Mouse (Mus musculus): ENCODE measurements around the gene Col5a1. TPM values are rescaled to one million over a fixed set of nuclear protein-coding genes. Genes with fewer than 3 reads are reported as not detected.

Col5a1 gene
- 39.5 and 40.7 TPM in 2 replicates for polyA plus RNA-seq (2015; fragmentation: Nextera tagmentation; extraction: Ambion mirVana)

DNA sequence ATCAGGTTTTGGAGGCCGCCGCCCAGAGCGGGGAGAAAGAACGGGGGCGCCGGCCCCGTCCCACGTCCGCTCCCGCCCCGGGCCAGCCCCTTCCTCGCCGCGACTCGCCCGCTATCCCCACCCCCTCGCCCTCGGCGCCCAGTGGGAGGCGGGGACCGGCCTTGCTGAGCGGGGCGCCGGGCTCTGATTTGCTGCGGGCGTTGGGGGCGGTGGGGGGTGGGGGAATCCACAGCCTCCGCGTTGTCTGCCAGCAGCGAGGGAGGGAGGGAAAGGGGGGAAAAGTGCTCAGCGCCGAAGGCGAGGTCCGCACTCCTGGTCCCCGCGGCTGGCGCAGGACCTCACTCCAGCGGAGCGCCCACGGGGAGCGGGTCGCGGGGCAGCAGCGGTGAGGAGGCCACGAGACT is at the start of gene Col5a1:
Col5a1 (plus strand) TSS at position 278 of the 404 bp plus-strand sequence.
- peak within 1 kb of the TSS; percentile 90 for H3K4me2 ChIP-seq (replicated peaks; ENCODE audit: low read depth)
- no peaks in the 10 kb centered on the region for H3K9me3 ChIP-seq (ENCODE audit: control insufficient read depth)
- peak within 1 kb of the TSS; percentile 61 for H3K4me3 ChIP-seq (ENCODE audit: low read depth, low read length)
- H3K9ac ChIP-seq (ENCODE audit: low read depth, low read length) = peak within 1 kb of the TSS; percentile 71
- peaks cover 24% of the 10 kb centered on the region for H3K27me3 ChIP-seq (replicated peaks; ENCODE audit: control insufficient read depth, insufficient read depth, low read length)
- peaks cover 3% of the 10 kb centered on the region; the same call in 1 of the 2 replicates for H3K36me3 ChIP-seq (ENCODE audit: control insufficient read depth, insufficient read depth)
- peak within 1 kb of the TSS; percentile 77 for H3K27ac ChIP-seq (ENCODE audit: low read depth, low read length)
- no peak for TF ChIP-seq CTCF (IDR thresholded peaks at IDR 0.05; ENCODE audit: low read depth)
- H3K4me1 ChIP-seq (replicated peaks; ENCODE audit: control insufficient read depth, insufficient read depth, low read length) = no peaks in the 10 kb centered on the region
- WGBS = 0% methylated on average over 42 of the region's 45 CpGs
- ATAC-seq = peak; percentile 71

GRCm38 (mm10) chr2:27838112-27838511 is 48.1 kb upstream of the Col5a1 start:
- WGBS = 90% methylated on average over 9 of the region's 9 CpGs
- TF ChIP-seq CTCF (IDR thresholded peaks at IDR 0.05; ENCODE audit: low read depth) = no peak
- no peaks in the 10 kb centered on the region for H3K27me3 ChIP-seq (replicated peaks; ENCODE audit: control insufficient read depth, insufficient read depth, low read length)
- no peak for ATAC-seq
- no peak overlapping the region for H3K4me3 ChIP-seq (ENCODE audit: low read depth, low read length)
- no peak overlapping the region for H3K9ac ChIP-seq (ENCODE audit: low read depth, low read length)
- H3K4me2 ChIP-seq (replicated peaks; ENCODE audit: low read depth) = no peak overlapping the region
- H3K9me3 ChIP-seq (ENCODE audit: control insufficient read depth) = no peaks in the 10 kb centered on the region
- H3K27ac ChIP-seq (ENCODE audit: low read depth, low read length) = no peak overlapping the region
- H3K4me1 ChIP-seq (replicated peaks; ENCODE audit: control insufficient read depth, insufficient read depth, low read length) = no peaks in the 10 kb centered on the region
- H3K36me3 ChIP-seq (ENCODE audit: control insufficient read depth, insufficient read depth) = no peaks in the 10 kb centered on the region

DNA sequence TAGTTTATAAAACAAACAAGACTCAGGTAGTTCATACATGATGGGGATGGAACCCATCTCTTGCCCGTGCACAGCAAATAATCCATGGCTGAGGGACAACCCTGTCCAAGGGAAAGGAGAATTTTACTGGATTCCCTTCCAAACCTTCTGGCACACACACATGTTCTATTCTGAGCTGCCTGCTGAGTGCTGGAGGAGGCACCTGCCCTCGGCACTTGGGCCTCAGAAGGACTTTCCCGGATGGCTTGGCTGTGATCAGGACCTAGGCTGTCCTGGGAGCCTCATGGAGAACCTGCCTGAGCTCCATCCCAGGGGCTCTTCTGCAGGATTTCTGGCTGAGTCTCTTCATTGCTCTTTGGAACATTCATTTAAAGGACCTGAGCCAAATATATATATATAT is 45.3 kb upstream of the Col5a1 start:
- no peak for ATAC-seq
- no peaks in the 10 kb centered on the region for H3K9me3 ChIP-seq (ENCODE audit: control insufficient read depth)
- WGBS = 62% methylated on average over 3 of the region's 3 CpGs
- H3K9ac ChIP-seq (ENCODE audit: low read depth, low read length) = no peak overlapping the region
- no peak overlapping the region for H3K27ac ChIP-seq (ENCODE audit: low read depth, low read length)
- H3K4me3 ChIP-seq (ENCODE audit: low read depth, low read length) = no peak overlapping the region
- no peaks in the 10 kb centered on the region for H3K4me1 ChIP-seq (replicated peaks; ENCODE audit: control insufficient read depth, insufficient read depth, low read length)
- H3K36me3 ChIP-seq (ENCODE audit: control insufficient read depth, insufficient read depth) = no peaks in the 10 kb centered on the region
- no peak for TF ChIP-seq CTCF (IDR thresholded peaks at IDR 0.05; ENCODE audit: low read depth)
- no peaks in the 10 kb centered on the region for H3K27me3 ChIP-seq (replicated peaks; ENCODE audit: control insufficient read depth, insufficient read depth, low read length)
- H3K4me2 ChIP-seq (replicated peaks; ENCODE audit: low read depth) = no peak overlapping the region

GRCm38 (mm10) chr2:27842893-27843292 is 43.3 kb upstream of the Col5a1 start:
- H3K4me1 ChIP-seq (replicated peaks; ENCODE audit: control insufficient read depth, insufficient read depth, low read length) = peaks cover 3% of the 10 kb centered on the region; the same call in 1 of the 2 replicates
- H3K4me2 ChIP-seq (replicated peaks; ENCODE audit: low read depth) = no peak overlapping the region
- no peaks in the 10 kb centered on the region for H3K9me3 ChIP-seq (ENCODE audit: control insufficient read depth)
- H3K36me3 ChIP-seq (ENCODE audit: control insufficient read depth, insufficient read depth) = no peaks in the 10 kb centered on the region
- H3K27me3 ChIP-seq (replicated peaks; ENCODE audit: control insufficient read depth, insufficient read depth, low read length) = no peaks in the 10 kb centered on the region
- no peak for ATAC-seq
- TF ChIP-seq CTCF (IDR thresholded peaks at IDR 0.05; ENCODE audit: low read depth) = no peak
- H3K4me3 ChIP-seq (ENCODE audit: low read depth, low read length) = no peak overlapping the region
- WGBS = 67% methylated on average over 13 of the region's 13 CpGs
- no peak overlapping the region for H3K9ac ChIP-seq (ENCODE audit: low read depth, low read length)
- H3K27ac ChIP-seq (ENCODE audit: low read depth, low read length) = no peak overlapping the region

DNA sequence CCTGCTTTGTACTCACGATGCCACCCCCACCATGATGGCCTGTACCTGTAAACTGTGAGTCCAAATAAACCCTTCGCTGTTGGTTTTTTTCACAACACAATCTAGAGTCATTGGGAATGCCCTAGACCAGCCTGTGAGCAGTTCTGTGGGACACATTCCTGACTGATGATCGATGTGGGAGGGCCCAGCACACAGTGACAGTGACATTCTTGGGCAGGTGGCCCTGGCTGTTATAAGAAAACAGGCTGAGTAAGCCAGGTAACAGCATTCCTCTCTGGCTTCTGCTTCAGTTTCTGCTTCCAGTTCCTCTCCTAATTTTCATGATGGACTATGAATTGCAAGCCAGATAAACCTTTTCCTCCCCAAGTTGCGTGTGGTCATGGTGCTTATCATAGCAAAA is 41.3 kb upstream of the Col5a1 start:
- H3K27me3 ChIP-seq (replicated peaks; ENCODE audit: control insufficient read depth, insufficient read depth, low read length) = no peaks in the 10 kb centered on the region
- H3K4me1 ChIP-seq (replicated peaks; ENCODE audit: control insufficient read depth, insufficient read depth, low read length) = peaks cover 3% of the 10 kb centered on the region; the same call in 1 of the 2 replicates
- no peaks in the 10 kb centered on the region for H3K9me3 ChIP-seq (ENCODE audit: control insufficient read depth)
- 78% methylated on average over 4 of the region's 4 CpGs for WGBS
- no peak overlapping the region for H3K4me3 ChIP-seq (ENCODE audit: low read depth, low read length)
- H3K36me3 ChIP-seq (ENCODE audit: control insufficient read depth, insufficient read depth) = no peaks in the 10 kb centered on the region
- H3K27ac ChIP-seq (ENCODE audit: low read depth, low read length) = no peak overlapping the region
- TF ChIP-seq CTCF (IDR thresholded peaks at IDR 0.05; ENCODE audit: low read depth) = no peak
- H3K9ac ChIP-seq (ENCODE audit: low read depth, low read length) = no peak overlapping the region
- H3K4me2 ChIP-seq (replicated peaks; ENCODE audit: low read depth) = no peak overlapping the region
- no peak for ATAC-seq

- H3K36me3 ChIP-seq (ENCODE audit: control insufficient read depth, insufficient read depth) = no peaks in the 10 kb centered on the region
- no peak overlapping the region for H3K4me3 ChIP-seq (ENCODE audit: low read depth, low read length)
- H3K9me3 ChIP-seq (ENCODE audit: control insufficient read depth) = no peaks in the 10 kb centered on the region
- no peak for TF ChIP-seq CTCF (IDR thresholded peaks at IDR 0.05; ENCODE audit: low read depth)
- H3K27ac ChIP-seq (ENCODE audit: low read depth, low read length) = no peak overlapping the region
- no peak overlapping the region for H3K9ac ChIP-seq (ENCODE audit: low read depth, low read length)
- H3K27me3 ChIP-seq (replicated peaks; ENCODE audit: control insufficient read depth, insufficient read depth, low read length) = no peaks in the 10 kb centered on the region
- WGBS = 71% methylated on average over 5 of the region's 5 CpGs
- H3K4me2 ChIP-seq (replicated peaks; ENCODE audit: low read depth) = no peak overlapping the region
- no peak for ATAC-seq
- peaks cover 3% of the 10 kb centered on the region; the same call in 1 of the 2 replicates for H3K4me1 ChIP-seq (replicated peaks; ENCODE audit: control insufficient read depth, insufficient read depth, low read length)
Measured at GRCm38 (mm10) chr2:27847001-27847400, 39.2 kb upstream of the Col5a1 start.

All from intestine, postnatal 0 days (tissue).